Mouse (Mus musculus) spleen, adult 2 months (tissue): ENCODE results near the gene Miga1. TPM values are rescaled to one million over a fixed set of nuclear protein-coding genes. Genes with fewer than 3 reads are reported as not detected.

Experiments
- DNase-seq, 2 experiments: peaks; one replicate each; pipeline versions ENCODE4 v3.0.0 to v3.0.0-alpha.2; 2012 to 2021; ENCODE audit warnings: low spot score in 2 of 2, low read depth in 1 of 2
- H3K27ac ChIP-seq: fragments of 200-500 bp; 2 replicates; pipeline ENCODE4 v1.5.1; 2012; ENCODE audit warnings: low read length, inconsistent platforms; ENCODE audit not compliant: insufficient read depth
- H3K27me3 ChIP-seq: fragments of 200-500 bp; 2 replicates; pipeline ENCODE4 v1.6.1; 2012; ENCODE audit warnings: mild to moderate bottlenecking, moderate library complexity, low read length, inconsistent platforms; ENCODE audit not compliant: control insufficient read depth, insufficient read depth
- H3K36me3 ChIP-seq: fragments of 200-500 bp; 2 replicates; pipeline ENCODE4 v1.6.1; 2012; ENCODE audit warnings: mild to moderate bottlenecking, low read length, inconsistent platforms; ENCODE audit not compliant: control insufficient read depth, insufficient read depth
- H3K4me1 ChIP-seq: fragments of 200-500 bp; 2 replicates; pipeline ENCODE4 v1.6.1; 2011; ENCODE audit warnings: inconsistent platforms; ENCODE audit not compliant: control insufficient read depth, insufficient read depth, insufficient read length
- H3K4me3 ChIP-seq: fragments of 200-500 bp; 2 replicates; pipeline ENCODE4 v1.5.1; 2011; ENCODE audit warnings: mild to moderate bottlenecking, inconsistent platforms; ENCODE audit not compliant: insufficient read depth, insufficient read length; ENCODE audit errors: extremely low read depth
- CTCF ChIP-seq: fragments of 200-500 bp; IDR thresholded peaks from 2 replicates; pipeline ENCODE4 v1.5.1; 2011; ENCODE audit warnings: mild to moderate bottlenecking, inconsistent platforms; ENCODE audit not compliant: insufficient read depth, insufficient read length, insufficient replicate concordance; ENCODE audit errors: extremely low read depth
- POLR2A ChIP-seq: fragments of 200-500 bp; IDR thresholded peaks from 2 replicates; pipeline ENCODE4 v1.6.1; 2011; ENCODE audit warnings: low read depth, low read length, inconsistent platforms
- WGBS: fragments of 180-500 bp; shearing (Covaris S2); methylation state at CpG from one replicate; pipeline ENCODE4 v1.1.7; 2018; 5-methylcytosine and 5-hydroxymethylcytosine counted together
- polyA plus RNA-seq: library from polyadenylated mRNA; depleted of rRNA; stranded (reverse); fragments of >200 nt; gene quantifications from 2 replicates; pipeline ENCODE4 v1.2.3, GENCODE M21; 2012

Miga1 gene
- polyA plus RNA-seq, 1 experiment = 4.6 TPM

DNA sequence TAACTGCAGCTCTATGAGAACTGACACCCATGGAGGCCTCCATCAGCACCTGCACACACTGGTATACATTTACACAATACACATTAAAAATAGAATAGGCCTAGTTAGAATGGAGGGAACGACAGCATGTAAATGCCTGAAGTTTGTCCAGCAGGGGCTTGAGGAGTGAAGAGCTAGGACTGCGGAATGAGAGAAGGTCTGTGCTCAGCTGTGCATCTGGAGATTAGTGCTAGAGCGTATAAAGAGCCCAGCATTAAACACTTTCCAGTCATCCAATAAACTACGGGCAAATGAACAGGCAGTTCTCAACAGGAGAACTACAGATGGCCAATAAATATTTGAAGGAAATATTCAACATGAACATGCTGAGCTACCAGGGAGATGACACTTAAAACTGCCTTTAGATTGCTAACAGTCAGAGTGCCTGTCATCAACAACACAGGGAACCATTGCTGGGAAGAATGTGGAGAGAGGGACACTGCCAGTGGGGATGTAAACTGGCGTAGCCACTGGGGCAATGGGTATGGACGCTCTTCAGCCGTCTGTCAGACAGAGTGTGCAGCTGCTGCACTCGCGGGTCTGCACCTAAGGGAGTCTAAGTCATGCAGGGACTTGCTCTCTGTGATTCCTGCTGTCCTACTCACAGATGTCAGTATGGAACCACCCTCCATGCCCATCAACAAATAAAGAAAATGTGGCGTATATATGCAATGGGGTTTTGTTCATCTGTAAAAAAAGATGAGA lies 13.4 kb upstream of the Miga1 start:
- Histone ChIP-seq H3K4me3 (no peak overlapping the region), H3K27me3 (no peaks in the 10 kb centered on the region), H3K36me3 (0 out of 2 replicates have a peak, but pooled peaks cover 1% of the 10 kb centered on the region), H3K27ac (no peak overlapping the region), H3K4me1 (no peaks in the 10 kb centered on the region; the same call in 1 of the 2 replicates)
- no peak for TF ChIP-seq POLR2A
- TF ChIP-seq CTCF = no peak
- 94% methylated on average over 10 of the region's 10 CpGs for WGBS
- no peak for DNase-seq

DNA sequence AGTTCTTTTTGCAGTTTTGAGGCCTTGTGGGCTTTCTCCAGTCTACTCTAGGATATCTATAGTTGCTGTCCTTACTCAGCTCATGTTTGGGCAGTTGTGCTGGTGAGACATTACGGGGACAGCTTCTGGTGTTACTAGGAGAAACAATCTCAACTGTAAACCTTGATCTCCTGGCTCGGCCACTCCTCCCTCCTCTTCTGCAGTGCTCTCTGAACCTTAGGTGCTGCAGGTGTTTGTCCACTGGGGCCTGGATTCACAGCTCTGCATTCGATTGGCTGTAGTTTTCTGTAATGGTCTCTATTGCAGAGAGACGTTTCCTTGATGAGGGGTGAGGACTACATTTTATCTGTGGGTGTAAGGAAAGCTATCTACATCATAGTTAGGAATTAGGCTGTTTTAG lies 12.1 kb upstream of the Miga1 start:
- TF ChIP-seq POLR2A (no peak), CTCF (no peak)
- DNase-seq = no peak
- no peak overlapping the region for H3K27ac ChIP-seq
- H3K4me3 ChIP-seq = no peak overlapping the region
- H3K27me3 ChIP-seq = no peaks in the 10 kb centered on the region
- WGBS = 89% methylated on average over 4 of the region's 4 CpGs
- H3K4me1 ChIP-seq = peaks cover 4% of the 10 kb centered on the region
- 0 out of 2 replicates have a peak, but pooled peaks cover 1% of the 10 kb centered on the region for H3K36me3 ChIP-seq

GRCm38 (mm10) chr3:152350966-152351365 lies 10.8 kb upstream of the Miga1 start:
- 90% methylated on average over 5 of the region's 5 CpGs for WGBS
- no peaks in the 10 kb centered on the region for H3K36me3 ChIP-seq
- H3K4me1 ChIP-seq = peaks cover 5% of the 10 kb centered on the region
- no peak for TF ChIP-seq POLR2A
- no peak for TF ChIP-seq CTCF
- H3K27ac ChIP-seq = no peak overlapping the region
- no peak for DNase-seq
- H3K4me3 ChIP-seq = no peak overlapping the region
- no peaks in the 10 kb centered on the region for H3K27me3 ChIP-seq

- Histone ChIP-seq H3K27ac (no peak overlapping the region), H3K4me3 (no peak overlapping the region), H3K36me3 (no peaks in the 10 kb centered on the region), H3K27me3 (no peaks in the 10 kb centered on the region), H3K4me1 (peaks cover 5% of the 10 kb centered on the region)
- TF ChIP-seq CTCF = no peak
- TF ChIP-seq POLR2A = no peak
- DNase-seq = no peak
- 88% methylated on average over 3 of the region's 3 CpGs for WGBS
Measured at GRCm38 (mm10) chr3:152350431-152350830, 10.2 kb upstream of the Miga1 start.

DNA sequence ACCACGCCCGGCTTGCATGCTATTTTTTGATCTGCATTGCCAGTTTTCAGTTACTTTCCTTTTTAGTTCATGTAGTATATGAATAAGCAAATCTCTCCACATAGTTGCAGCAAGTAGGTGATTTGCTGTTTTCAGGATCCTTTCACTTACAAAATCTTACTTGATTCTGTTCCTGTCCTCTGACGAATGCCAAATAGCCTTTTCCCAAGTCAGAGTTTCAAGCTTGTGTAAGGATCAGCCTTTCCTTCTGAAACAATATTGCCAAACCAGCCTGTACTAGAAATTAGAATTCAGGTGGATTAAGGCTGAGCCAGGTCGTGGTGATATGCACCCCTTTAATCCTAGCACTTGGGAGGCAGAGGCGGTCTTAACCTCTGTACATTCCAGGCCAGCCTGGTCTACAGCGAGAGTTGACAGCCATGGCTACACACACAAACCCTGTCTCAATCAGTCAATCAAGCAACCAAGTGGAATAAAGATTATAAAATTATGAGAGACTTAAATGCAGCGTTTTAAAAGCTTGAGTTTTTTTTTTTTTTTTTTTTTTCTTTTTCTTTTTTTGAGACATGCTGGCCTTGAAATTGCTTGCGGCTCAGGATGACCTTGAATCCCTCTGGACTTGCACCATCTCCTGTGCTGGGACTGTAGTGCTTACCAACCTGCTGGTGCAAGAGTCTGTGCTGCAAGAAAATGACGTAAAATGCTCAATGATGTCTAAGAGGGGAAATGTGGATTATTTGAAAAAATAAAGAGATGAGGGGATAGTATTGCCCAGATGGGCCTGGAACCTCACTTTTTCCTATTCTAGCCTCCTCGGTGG lies 8.0 kb upstream of the Miga1 start:
- Histone ChIP-seq H3K27ac (no peak overlapping the region), H3K27me3 (no peaks in the 10 kb centered on the region), H3K36me3 (no peaks in the 10 kb centered on the region), H3K4me3 (no peak overlapping the region), H3K4me1 (peaks cover 5% of the 10 kb centered on the region)
- 90% methylated on average over 10 of the region's 10 CpGs for WGBS
- TF ChIP-seq POLR2A (no peak), CTCF (no peak)
- DNase-seq = no peak

DNA sequence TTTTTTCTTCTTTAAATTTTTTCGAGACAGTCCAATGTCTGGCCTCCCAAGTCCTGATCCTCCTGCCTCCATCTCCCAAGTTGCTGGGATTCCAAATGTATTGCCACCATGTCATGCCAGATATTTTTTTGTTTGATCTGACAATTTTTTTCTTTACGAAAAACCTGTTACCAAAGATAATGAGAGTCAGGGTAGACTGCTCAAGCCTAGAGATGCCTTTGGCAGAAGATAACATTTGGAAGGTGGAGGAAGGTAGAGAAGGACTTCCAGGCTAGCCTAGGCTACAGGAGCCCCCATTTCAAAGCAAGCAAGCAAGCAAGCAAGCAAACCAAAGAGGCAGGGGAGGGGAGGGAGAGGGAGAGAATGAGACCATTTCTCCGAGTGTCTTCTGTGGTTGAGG lies 7.0 kb upstream of the Miga1 start:
- Histone ChIP-seq H3K4me1 (peaks cover 5% of the 10 kb centered on the region), H3K36me3 (no peaks in the 10 kb centered on the region), H3K4me3 (peak overlapping the region; percentile 92; the same call in 1 of the 2 replicates), H3K27ac (no peak overlapping the region), H3K27me3 (no peaks in the 10 kb centered on the region)
- TF ChIP-seq CTCF (no peak), POLR2A (no peak)
- no peak for DNase-seq
- 58% methylated on average over 3 of the region's 3 CpGs for WGBS
